Mouse (Mus musculus) adrenal gland, postnatal 25 days (tissue): ENCODE results near the gene Olfr352. TPM values are rescaled to one million over a fixed set of nuclear protein-coding genes. Genes with fewer than 3 reads are reported as not detected.

Source experiments
- DNase-seq: peaks from one replicate; pipeline ENCODE4 v3.0.0; 2021; ENCODE audit warnings: mixed read lengths
- long read RNA-seq: library from polyadenylated mRNA; stranded (forward); transcript quantifications from one replicate; pipeline ENCODE4 v2.0.0, GENCODE M21; 2021
- total RNA-seq: library from RNA; stranded (reverse); gene quantifications from 2 replicates; pipeline ENCODE4 v1.2.3, GENCODE M21; 2021

Olfr352 gene
- not detected in 2 replicates for total RNA-seq
- long read RNA-seq, result 0 reads

GRCm38 (mm10) chr2:36868160-36868559, at the start of gene Olfr352:
Olfr352 (plus strand) TSS chr2:36868460.
- DNase-seq, result no peak

- no peak for DNase-seq
These were observed 22.2 kb upstream of the Olfr352 start, which contains the start of gene Olfr350 for GRCm38 (mm10) chr2:36846010-36846409. Olfr350 (plus strand) TSS chr2:36846310.

GRCm38 (mm10) chr2:36862560-36862959, 5.7 kb upstream of the Olfr352 start, which contains the start of gene Olfr351:
Olfr351 (minus strand) TSS chr2:36862660.
- DNase-seq, result no peak

GRCm38 (mm10) chr2:36892836-36893235, 24.6 kb downstream of the Olfr352 start, which contains the start of gene Olfr353:
Olfr353 (minus strand) TSS chr2:36892936.
- no peak for DNase-seq

GRCm38 (mm10) chr2:36897114-36897513, 28.9 kb downstream of the Olfr352 start:
- no peak for DNase-seq

- DNase-seq, result no peak
These were observed 37.1 kb downstream of the Olfr352 start, which contains the start of gene Olfr354 for GRCm38 (mm10) chr2:36905380-36905779. Olfr354 (plus strand) TSS chr2:36905680.

Other genes with a start within 250 kb of the Olfr352 start
- not detected in 2 replicates for gene Olfr345, start 228.4 kb upstream of the Olfr352 start, total RNA-seq
- gene Olfr346, start 182.7 kb upstream of the Olfr352 start, total RNA-seq, result not detected in 2 replicates
- gene Olfr347, start 136.6 kb upstream of the Olfr352 start, total RNA-seq, result not detected in 2 replicates
- gene Olfr348, start 84.2 kb upstream of the Olfr352 start, total RNA-seq, result not detected in 2 replicates
- gene Olfr50, start 77.9 kb upstream of the Olfr352 start, total RNA-seq, result not detected in 2 replicates
- not detected in 2 replicates for gene Olfr3, start 51.4 kb upstream of the Olfr352 start, total RNA-seq
- gene Olfr350, start 22.1 kb upstream of the Olfr352 start, total RNA-seq, result not detected in 2 replicates
- not detected in 2 replicates for gene Olfr351, start 5.8 kb upstream of the Olfr352 start, total RNA-seq
- gene Olfr353, start 24.5 kb downstream of the Olfr352 start, total RNA-seq, result not detected in 2 replicates
- gene Olfr354, start 37.2 kb downstream of the Olfr352 start, total RNA-seq, result not detected in 2 replicates
- gene Olfr355, start 60.4 kb downstream of the Olfr352 start, total RNA-seq, result not detected in 2 replicates
- gene Olfr356, start 68.7 kb downstream of the Olfr352 start, total RNA-seq, result not detected in 2 replicates
- gene Olfr357, start 125.4 kb downstream of the Olfr352 start, total RNA-seq, result not detected in 2 replicates
- gene Olfr358, start 140.9 kb downstream of the Olfr352 start, total RNA-seq, result not detected in 2 replicates
- gene Olfr360, start 197.3 kb downstream of the Olfr352 start, total RNA-seq, result not detected in 2 replicates
- not detected in 2 replicates for gene Olfr361, start 220.8 kb downstream of the Olfr352 start, total RNA-seq
- not detected in 2 replicates for gene Olfr362, start 249.4 kb downstream of the Olfr352 start, total RNA-seq